Mouse (Mus musculus): ENCODE results near the gene Pigo. TPM values are rescaled to one million over a fixed set of nuclear protein-coding genes. Genes with fewer than 3 reads are reported as not detected.

The Pigo gene
- polyA plus RNA-seq, 1 experiment from 2014 or later = 18.3 TPM

GRCm38 (mm10) chr4:43037860-43038566, 12.4 kb upstream of the Pigo start:
- no peak for DNase-seq (ENCODE audit: low spot score)

- DNase-seq (ENCODE audit: low spot score) = no peak
Measured at GRCm38 (mm10) chr4:43036356-43036755, 10.7 kb upstream of the Pigo start.

GRCm38 (mm10) chr4:43035851-43036250, 10.2 kb upstream of the Pigo start:
- no peak for DNase-seq (ENCODE audit: low spot score)

- no peak for DNase-seq (ENCODE audit: low spot score)
Measured at GRCm38 (mm10) chr4:43033481-43033880, 7.9 kb upstream of the Pigo start.

GRCm38 (mm10) chr4:43032501-43032900, 6.9 kb upstream of the Pigo start:
- no peak for DNase-seq (ENCODE audit: low spot score)

- DNase-seq (ENCODE audit: low spot score) = peak; percentile 85
Measured at GRCm38 (mm10) chr4:43031237-43031995, 5.8 kb upstream of the Pigo start, which contains the start of gene Stoml2. Stoml2 (minus strand) TSS chr4:43031710.

- no peak for DNase-seq (ENCODE audit: low spot score)
Measured at GRCm38 (mm10) chr4:43030780-43031230, 5.2 kb upstream of the Pigo start.

- DNase-seq (ENCODE audit: low spot score) = no peak
Measured at GRCm38 (mm10) chr4:43030352-43030751, 4.7 kb upstream of the Pigo start.

- DNase-seq (ENCODE audit: low spot score) = no peak
Measured at GRCm38 (mm10) chr4:43029749-43030148, 4.1 kb upstream of the Pigo start.

- no peak for DNase-seq (ENCODE audit: low spot score)
Measured at GRCm38 (mm10) chr4:43029121-43029520, 3.5 kb upstream of the Pigo start.

- no peak for DNase-seq (ENCODE audit: low spot score)
Measured at GRCm38 (mm10) chr4:43024673-43025072, 946 bp downstream of the Pigo start.

- DNase-seq (ENCODE audit: low spot score) = no peak
Measured at GRCm38 (mm10) chr4:43021341-43021740, 4.3 kb downstream of the Pigo start.

- no peak for DNase-seq (ENCODE audit: low spot score)
Measured at GRCm38 (mm10) chr4:43020876-43021275, 4.7 kb downstream of the Pigo start.

GRCm38 (mm10) chr4:43019641-43020465, 5.8 kb downstream of the Pigo start:
- DNase-seq (ENCODE audit: low spot score) = no peak

- no peak for DNase-seq (ENCODE audit: low spot score)
Measured at GRCm38 (mm10) chr4:43019176-43019575, 6.4 kb downstream of the Pigo start.

GRCm38 (mm10) chr4:43018156-43018555, 7.5 kb downstream of the Pigo start:
- no peak for DNase-seq (ENCODE audit: low spot score)

GRCm38 (mm10) chr4:43012091-43012490, 13.5 kb downstream of the Pigo start:
- no peak for DNase-seq (ENCODE audit: low spot score)

GRCm38 (mm10) chr4:43010161-43011038, 15.2 kb downstream of the Pigo start, which contains the start of gene Fancg:
Fancg (minus strand) TSS chr4:43010506.
- DNase-seq (ENCODE audit: low spot score) = peak; percentile 75

GRCm38 (mm10) chr4:43005765-43006164, 19.9 kb downstream of the Pigo start:
- peak; percentile 69 for DNase-seq (ENCODE audit: low spot score)

- no peak for DNase-seq (ENCODE audit: low spot score)
Measured at GRCm38 (mm10) chr4:43004951-43005350, 20.7 kb downstream of the Pigo start.

Data from thymus, postnatal 0 days (tissue).